Mouse (Mus musculus) liver, embryonic 11.5 days (tissue): Measurements from ENCODE around the gene Nop58. TPM values are rescaled to one million over a fixed set of nuclear protein-coding genes. Genes with fewer than 3 reads are reported as not detected.
"Not testable (repeated sequence)": the region's sequence is repeated elsewhere in the genome, so short reads cannot be mapped to it uniquely, and the experiment has no call there.

Source experiments
- ATAC-seq: fragments of 200-750 bp; cut with Nextera tagmentation; replicated peaks from 2 replicates; pipeline ENCODE4 v1.8.0; 2017; ENCODE audit warnings: moderate number of reproducible peaks, mild to moderate bottlenecking, moderate TSS enrichment, moderate library complexity; ENCODE audit not compliant: low FRiP score
- DNase-seq: peaks from one replicate; pipeline ENCODE4 v3.0.0-alpha.2; 2017; ENCODE audit warnings: low spot score
- H3K27ac ChIP-seq: fragments of 300-500 bp; sonication (generic); 2 replicates; pipeline ENCODE4 v1.5.1; 2014; ENCODE audit warnings: mild to moderate bottlenecking, low read depth, low read length, control low read depth
- H3K27me3 ChIP-seq: fragments of 300-500 bp; sonication (generic); replicated peaks from 2 replicates; pipeline ENCODE4 v1.6.1; 2014; ENCODE audit warnings: low read length, mixed read lengths; ENCODE audit not compliant: control insufficient read depth, insufficient read depth
- H3K36me3 ChIP-seq: fragments of 300-500 bp; sonication (generic); 2 replicates; pipeline ENCODE4 v1.6.1; 2014; ENCODE audit warnings: mild to moderate bottlenecking, low read length, moderate library complexity, mixed read lengths; ENCODE audit not compliant: control insufficient read depth, insufficient read depth
- H3K4me1 ChIP-seq: fragments of 300-500 bp; sonication (generic); replicated peaks from 2 replicates; pipeline ENCODE4 v1.6.1; 2014; ENCODE audit warnings: low read length, mixed read lengths; ENCODE audit not compliant: control insufficient read depth, insufficient read depth
- H3K4me2 ChIP-seq: fragments of 300-500 bp; sonication (generic); 2 replicates; pipeline ENCODE4 v1.6.1; 2014; ENCODE audit warnings: mild to moderate bottlenecking, control low read depth, moderate library complexity
- H3K4me3 ChIP-seq: fragments of 300-500 bp; sonication (generic); 2 replicates; pipeline ENCODE4 v1.5.1; 2014; ENCODE audit warnings: low read depth, low read length, control low read depth
- H3K9ac ChIP-seq: fragments of 300-500 bp; sonication (generic); 2 replicates; pipeline ENCODE4 v1.6.1; 2014; ENCODE audit warnings: low read depth, low read length, control low read depth
- H3K9me3 ChIP-seq: fragments of 300-500 bp; sonication (generic); 2 replicates; pipeline ENCODE4 v1.6.1; 2016; ENCODE audit warnings: low read length, inconsistent platforms, mixed read lengths; ENCODE audit not compliant: control insufficient read depth
- WGBS: fragments of 180-500 bp; shearing (Covaris S2); extraction: QIAGEN DNeasy Blood & Tissue Kit; methylation state at CpG from one replicate; pipeline ENCODE4 v1.1.7; 2014; 5-methylcytosine and 5-hydroxymethylcytosine counted together
- polyA plus RNA-seq: library from polyadenylated mRNA; unstranded; fragments of >200 nt; fragmentation: Nextera tagmentation; extraction: Ambion mirVana; gene quantifications from 2 replicates; pipeline ENCODE4 v1.2.1, GENCODE M21; 2014

Gene Nop58
- polyA plus RNA-seq, 1 experiment from 2014 or later = 400 TPM

GRCm38 (mm10) chr1:59734076-59734475, 49.3 kb downstream of the Nop58 start:
- Histone ChIP-seq H3K4me3 (no peak overlapping the region), H3K9ac (no peak overlapping the region), H3K36me3 (no peaks in the 10 kb centered on the region), H3K4me1 (no peaks in the 10 kb centered on the region), H3K27me3 (no peaks in the 10 kb centered on the region), H3K27ac (no peak overlapping the region), H3K4me2 (no peak overlapping the region), H3K9me3 (no peaks in the 10 kb centered on the region)
- no peak for ATAC-seq
- no peak for DNase-seq
- WGBS = 74% methylated on average over 6 of the region's 6 CpGs

DNA sequence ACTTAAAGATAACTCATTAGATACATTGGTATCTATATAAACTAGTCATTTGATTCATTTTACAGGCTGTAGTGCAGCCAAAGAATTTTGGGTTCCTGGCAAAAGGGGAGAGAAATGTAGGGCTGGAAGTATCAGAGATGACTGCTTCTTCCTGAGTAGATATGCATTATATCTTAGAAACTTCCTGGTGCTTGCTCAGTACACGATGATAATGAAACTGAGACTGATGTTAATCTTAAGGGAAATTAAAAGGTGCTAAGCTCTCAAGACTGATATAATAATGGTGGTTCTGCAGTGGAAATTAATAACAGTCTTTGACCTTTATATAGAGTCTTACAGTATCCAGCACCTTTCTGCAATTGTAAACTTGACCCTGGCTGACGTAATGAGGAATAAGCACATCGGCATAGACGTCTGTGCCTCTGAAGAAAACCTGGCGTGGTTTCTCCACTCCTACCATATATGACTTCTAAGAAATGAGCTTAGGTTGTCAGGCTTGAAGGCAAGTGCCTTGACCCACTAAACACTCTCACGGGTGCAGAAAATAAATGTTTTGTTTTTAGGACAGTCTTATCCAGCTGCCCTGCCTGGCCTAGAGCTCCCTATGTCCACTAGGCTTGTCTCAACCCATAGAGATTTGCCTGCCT, 54.1 kb downstream of the Nop58 start:
- no peaks in the 10 kb centered on the region for H3K9me3 ChIP-seq
- no peak overlapping the region for H3K4me2 ChIP-seq
- no peak overlapping the region for H3K4me3 ChIP-seq
- H3K36me3 ChIP-seq = no peaks in the 10 kb centered on the region
- peaks cover 7% of the 10 kb centered on the region; the same call in 1 of the 2 replicates for H3K4me1 ChIP-seq
- no peaks in the 10 kb centered on the region for H3K27me3 ChIP-seq
- peak overlapping the region; percentile 8; the same call in 1 of the 2 replicates for H3K27ac ChIP-seq
- no peak overlapping the region for H3K9ac ChIP-seq
- ATAC-seq = no peak
- DNase-seq = no peak
- 64% methylated on average over 6 of the region's 6 CpGs for WGBS

- H3K9ac ChIP-seq = no peak overlapping the region
- H3K27ac ChIP-seq = peak overlapping the region; percentile 23; the same call in 1 of the 2 replicates
Measured at GRCm38 (mm10) chr1:59739577-59740354, 55.0 kb downstream of the Nop58 start.

DNA sequence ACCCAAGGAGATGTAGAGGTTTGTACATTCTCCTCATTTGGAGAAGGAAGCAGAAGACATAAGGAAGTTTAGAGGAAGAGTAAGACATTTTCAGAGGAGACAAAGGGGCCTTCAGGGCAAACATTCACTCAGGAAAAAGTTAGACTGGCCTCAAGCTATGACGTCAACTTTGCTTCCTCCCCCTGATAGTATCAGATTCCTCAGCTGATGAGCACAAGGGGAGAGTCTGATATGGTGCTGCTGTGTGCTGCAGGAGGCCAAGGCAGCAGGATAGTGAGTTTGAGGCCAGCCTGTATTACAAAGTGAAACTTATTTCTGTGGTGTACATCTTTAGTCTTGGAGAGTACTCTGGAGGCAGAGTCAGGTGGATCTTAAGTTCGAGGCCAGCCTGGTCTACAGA, 64.3 kb downstream of the Nop58 start:
- Histone ChIP-seq H3K4me1 (no peaks in the 10 kb centered on the region), H3K27ac (no peak overlapping the region), H3K36me3 (no peaks in the 10 kb centered on the region), H3K4me2 (no peak overlapping the region), H3K9me3 (no peaks in the 10 kb centered on the region), H3K4me3 (no peak overlapping the region), H3K27me3 (no peaks in the 10 kb centered on the region), H3K9ac (no peak overlapping the region)
- ATAC-seq (no peak), DNase-seq (no peak)
- WGBS = 41% methylated on average over 2 of the region's 2 CpGs

More at GRCm38 (mm10) chr1:59739577-59740354, 55.0 kb downstream of the Nop58 start:
- Histone ChIP-seq H3K4me3 (no peak overlapping the region), H3K36me3 (no peaks in the 10 kb centered on the region), H3K4me1 (peaks cover 7% of the 10 kb centered on the region; the same call in 1 of the 2 replicates), H3K9me3 (no peaks in the 10 kb centered on the region), H3K4me2 (peak overlapping the region; percentile 20; the same call in 1 of the 2 replicates), H3K27me3 (no peaks in the 10 kb centered on the region)
- ATAC-seq (peak; percentile 62; the same call in 1 of the 2 replicates), DNase-seq (no peak)
- 54% methylated on average over 17 of the region's 17 CpGs for WGBS

DNA sequence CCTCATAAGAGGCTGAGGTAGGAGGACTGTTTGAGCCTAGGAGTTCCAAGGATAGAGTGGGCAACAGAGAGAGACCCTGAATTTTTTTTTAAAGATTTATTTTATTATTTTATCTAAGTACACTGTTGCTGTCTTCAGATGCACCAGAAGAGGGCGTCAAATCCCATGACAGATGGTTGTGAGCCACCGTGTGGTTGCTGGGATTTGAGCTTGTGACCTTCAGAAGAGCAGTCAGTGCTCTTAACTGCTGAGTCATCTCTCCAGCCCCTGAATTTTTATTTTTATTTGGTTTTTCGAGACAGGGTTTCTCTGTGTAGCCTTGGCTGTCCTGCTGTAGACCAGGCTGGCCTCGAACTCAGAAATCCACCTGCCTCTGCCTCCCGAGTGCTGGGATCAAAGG, 65.0 kb downstream of the Nop58 start:
- not testable (repeated sequence) for ATAC-seq, H3K4me1 ChIP-seq, H3K9ac ChIP-seq, H3K4me3 ChIP-seq, DNase-seq, H3K9me3 ChIP-seq, H3K36me3 ChIP-seq, H3K4me2 ChIP-seq, H3K27ac ChIP-seq, H3K27me3 ChIP-seq
- WGBS = 67% methylated on average over 5 of the region's 5 CpGs

DNA sequence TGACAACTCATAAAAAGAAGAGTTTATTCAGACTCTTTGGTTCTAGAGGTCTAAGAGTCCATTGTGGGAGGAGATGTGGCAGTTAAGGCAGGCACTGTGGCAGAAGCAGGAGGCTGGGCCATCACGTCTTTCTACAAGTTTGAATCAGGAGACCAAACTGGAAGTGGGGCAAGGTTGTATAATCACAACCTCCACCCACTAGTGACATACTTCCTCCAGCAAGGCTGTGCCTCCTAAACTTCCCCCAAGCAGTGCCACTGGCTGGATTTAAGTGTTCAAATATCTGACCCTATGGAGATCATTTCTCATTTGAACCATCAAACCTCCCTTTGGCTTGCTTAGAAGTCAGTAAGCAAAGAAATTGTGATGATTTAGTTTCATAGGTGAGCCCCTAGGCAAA, 70.5 kb downstream of the Nop58 start:
- no peak for ATAC-seq
- Histone ChIP-seq H3K27ac (no peak overlapping the region), H3K27me3 (no peaks in the 10 kb centered on the region), H3K9me3 (no peaks in the 10 kb centered on the region), H3K4me2 (no peak overlapping the region), H3K4me1 (no peaks in the 10 kb centered on the region), H3K4me3 (no peak overlapping the region), H3K36me3 (no peaks in the 10 kb centered on the region), H3K9ac (no peak overlapping the region)
- 65% methylated on average over 1 of the region's 1 CpGs for WGBS
- DNase-seq = no peak

- WGBS = 84% methylated on average over 1 of the region's 1 CpGs
- no peaks in the 10 kb centered on the region for H3K27me3 ChIP-seq
- no peak overlapping the region for H3K27ac ChIP-seq
- H3K36me3 ChIP-seq = no peaks in the 10 kb centered on the region
- no peak overlapping the region for H3K4me2 ChIP-seq
- H3K4me3 ChIP-seq = no peak overlapping the region
- no peak for ATAC-seq
- H3K4me1 ChIP-seq = no peaks in the 10 kb centered on the region; the same call in 1 of the 2 replicates
- H3K9ac ChIP-seq = no peak overlapping the region
- DNase-seq = no peak
- H3K9me3 ChIP-seq = no peaks in the 10 kb centered on the region
Measured at GRCm38 (mm10) chr1:59758325-59758724, 73.6 kb downstream of the Nop58 start.

DNA sequence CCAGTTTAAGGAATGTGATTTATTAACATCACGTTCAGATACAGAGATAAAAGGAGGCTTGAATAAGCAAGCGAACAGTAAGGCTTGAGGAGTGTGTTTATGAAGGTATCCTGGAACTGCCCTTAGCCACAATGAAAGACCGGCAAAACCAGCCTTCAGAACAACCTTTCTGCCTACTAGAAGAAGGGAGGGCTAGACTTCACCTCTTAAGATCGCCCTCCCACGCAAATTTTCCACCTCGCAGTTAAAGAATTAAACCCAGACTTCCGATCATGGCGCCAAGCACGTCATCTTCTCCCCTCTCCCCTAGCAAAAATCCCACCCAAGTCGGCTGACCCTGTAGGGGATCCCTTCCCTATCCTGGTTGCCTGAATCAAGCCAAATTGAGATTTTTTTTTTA, 77.4 kb downstream of the Nop58 start:
- H3K36me3 ChIP-seq = no peaks in the 10 kb centered on the region
- H3K4me3 ChIP-seq = peak overlapping the region; percentile 75
- peak overlapping the region; percentile 96 for H3K4me2 ChIP-seq
- peak overlapping the region; percentile 84 for H3K9ac ChIP-seq
- 13% methylated on average over 10 of the region's 10 CpGs for WGBS
- no peaks in the 10 kb centered on the region for H3K9me3 ChIP-seq
- H3K4me1 ChIP-seq = peaks cover 10% of the 10 kb centered on the region
- ATAC-seq = no peak
- no peaks in the 10 kb centered on the region for H3K27me3 ChIP-seq
- H3K27ac ChIP-seq = peak overlapping the region; percentile 91; the same call in 1 of the 2 replicates
- DNase-seq = no peak
